Mouse (Mus musculus): Measurements from ENCODE around the gene Bptf. TPM values are rescaled to one million over a fixed set of nuclear protein-coding genes. Genes with fewer than 3 reads are reported as not detected.

The Bptf gene
- polyA plus RNA-seq, 1 experiment, result 106 TPM

DNA sequence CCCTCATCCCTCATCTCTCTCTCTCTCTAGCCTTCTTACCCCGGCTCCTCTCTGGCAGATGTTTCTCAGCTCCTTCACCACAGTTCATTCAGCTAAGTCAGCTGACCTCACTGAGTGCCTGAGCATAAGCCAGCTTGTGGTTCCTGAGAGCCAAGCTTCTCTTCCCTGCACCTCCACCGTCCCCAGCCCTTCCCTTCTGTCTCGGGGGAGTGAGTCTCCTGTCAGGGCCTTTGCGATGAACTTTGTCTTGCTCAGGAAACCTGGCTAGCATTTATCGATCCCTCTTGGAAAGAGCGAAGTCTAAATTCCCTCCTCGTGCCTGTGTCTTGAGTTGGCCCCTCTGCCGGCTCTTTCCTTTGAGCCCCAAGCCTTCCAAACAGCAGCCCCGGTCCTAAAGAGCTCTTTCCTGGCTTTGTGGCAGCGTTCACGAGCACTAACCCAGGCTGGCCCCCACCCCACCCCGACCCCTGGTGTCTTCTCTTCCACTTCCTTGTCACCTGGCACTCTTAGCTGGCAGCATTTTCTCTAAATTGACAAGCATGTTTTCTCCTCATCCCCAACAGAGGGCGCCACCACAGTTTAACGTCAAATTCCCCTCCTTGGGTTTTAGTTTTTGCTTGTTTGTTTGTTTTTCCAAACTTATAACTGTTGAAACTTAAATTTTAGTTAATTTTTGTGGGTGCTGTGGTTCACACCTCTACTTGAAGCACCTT, 117.2 kb downstream of the Bptf start:
- peaks cover 24% of the 10 kb centered on the region for H3K4me1 ChIP-seq
- no peaks in the 10 kb centered on the region for H3K27me3 ChIP-seq (replicated peaks)
- TF ChIP-seq GATA1 (IDR thresholded peaks at IDR 0.05; ENCODE audit: borderline replicate concordance, low read length), result no peak
- TF ChIP-seq FLI1 (IDR thresholded peaks at IDR 0.05; ENCODE audit: low read length), result no peak
- peak overlapping the region; percentile 73 for H3K4me3 ChIP-seq (replicated peaks)
- H3K36me3 ChIP-seq (replicated peaks; ENCODE audit: low read length), result no peaks in the 10 kb centered on the region
- no peaks in the 10 kb centered on the region for H3K9me3 ChIP-seq

DNA sequence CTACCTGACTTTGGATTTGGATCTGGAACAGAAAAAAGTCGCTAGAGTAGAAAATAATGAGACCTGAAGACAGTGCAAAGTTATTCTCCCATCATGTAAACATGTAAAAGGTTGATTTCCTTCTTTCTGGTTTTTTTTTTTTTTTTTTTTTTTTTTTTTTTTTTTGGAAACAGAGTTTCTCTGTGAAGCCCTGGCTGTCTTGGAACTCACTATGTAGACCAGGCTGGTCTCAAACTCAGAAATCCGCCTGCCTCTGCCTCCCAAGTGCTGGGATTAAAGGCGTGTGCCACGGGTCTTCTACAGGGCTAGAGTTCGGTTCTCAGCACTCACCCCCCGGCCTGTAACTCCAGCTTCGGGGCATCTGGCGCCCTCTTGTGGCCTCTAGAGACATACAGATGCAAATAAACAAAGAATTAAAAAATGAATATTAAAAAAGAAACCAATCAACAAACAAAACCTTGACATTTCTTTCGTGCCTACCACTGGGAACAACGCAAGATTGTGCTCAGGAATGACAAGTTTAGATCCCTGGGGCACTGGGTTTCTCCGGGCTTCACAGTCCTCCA, 117.8 kb downstream of the Bptf start:
- Histone ChIP-seq H3K4me3 (replicated peaks) (no peak overlapping the region), H3K9me3 (no peaks in the 10 kb centered on the region), H3K4me1 (peaks cover 24% of the 10 kb centered on the region), H3K27me3 (replicated peaks) (peaks cover 2% of the 10 kb centered on the region), H3K36me3 (replicated peaks; ENCODE audit: low read length) (no peaks in the 10 kb centered on the region)
- no peak for TF ChIP-seq FLI1 (IDR thresholded peaks at IDR 0.05; ENCODE audit: low read length)
- no peak for TF ChIP-seq GATA1 (IDR thresholded peaks at IDR 0.05; ENCODE audit: borderline replicate concordance, low read length)

DNA sequence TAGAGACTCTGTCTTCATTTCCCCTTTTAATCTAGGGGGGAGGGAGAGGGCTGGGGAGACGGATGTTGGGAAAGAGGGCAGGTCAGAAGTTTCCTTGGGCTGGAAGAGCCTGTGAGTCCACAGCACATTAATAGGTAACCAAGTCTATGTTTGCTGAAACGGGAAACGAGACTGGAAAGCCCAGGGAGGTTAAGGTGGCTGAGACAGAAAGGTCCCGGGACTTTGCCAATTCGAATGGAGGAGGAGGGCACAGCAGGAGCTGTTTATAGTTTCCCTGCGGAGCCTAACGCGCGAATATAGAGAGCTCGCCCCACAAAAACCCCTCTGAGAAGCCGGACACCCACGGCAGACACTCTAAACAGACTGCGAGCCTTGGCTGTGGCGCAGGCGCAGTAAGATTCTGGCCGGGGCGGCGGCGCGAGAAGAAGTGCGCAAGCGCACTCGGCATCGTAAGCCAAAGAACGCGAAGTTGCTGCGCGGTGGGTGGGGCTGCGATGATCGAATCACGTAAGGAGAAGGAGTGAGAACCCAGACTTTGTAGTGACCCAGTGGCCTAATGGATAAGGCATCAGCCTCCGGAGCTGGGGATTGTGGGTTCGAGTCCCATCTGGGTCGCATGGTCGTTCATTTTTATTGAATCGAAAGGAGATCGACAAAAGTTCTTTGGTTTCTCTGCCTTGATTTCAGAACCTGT, 119.5 kb downstream of the Bptf start:
- Histone ChIP-seq H3K4me3 (replicated peaks) (peak overlapping the region; percentile 93), H3K4me1 (peaks cover 19% of the 10 kb centered on the region), H3K36me3 (replicated peaks; ENCODE audit: low read length) (no peaks in the 10 kb centered on the region), H3K9me3 (no peaks in the 10 kb centered on the region), H3K27me3 (replicated peaks) (peaks cover 12% of the 10 kb centered on the region)
- TF ChIP-seq FLI1 (IDR thresholded peaks at IDR 0.05; ENCODE audit: low read length) (no peak), GATA1 (IDR thresholded peaks at IDR 0.05; ENCODE audit: borderline replicate concordance, low read length) (no peak)

DNA sequence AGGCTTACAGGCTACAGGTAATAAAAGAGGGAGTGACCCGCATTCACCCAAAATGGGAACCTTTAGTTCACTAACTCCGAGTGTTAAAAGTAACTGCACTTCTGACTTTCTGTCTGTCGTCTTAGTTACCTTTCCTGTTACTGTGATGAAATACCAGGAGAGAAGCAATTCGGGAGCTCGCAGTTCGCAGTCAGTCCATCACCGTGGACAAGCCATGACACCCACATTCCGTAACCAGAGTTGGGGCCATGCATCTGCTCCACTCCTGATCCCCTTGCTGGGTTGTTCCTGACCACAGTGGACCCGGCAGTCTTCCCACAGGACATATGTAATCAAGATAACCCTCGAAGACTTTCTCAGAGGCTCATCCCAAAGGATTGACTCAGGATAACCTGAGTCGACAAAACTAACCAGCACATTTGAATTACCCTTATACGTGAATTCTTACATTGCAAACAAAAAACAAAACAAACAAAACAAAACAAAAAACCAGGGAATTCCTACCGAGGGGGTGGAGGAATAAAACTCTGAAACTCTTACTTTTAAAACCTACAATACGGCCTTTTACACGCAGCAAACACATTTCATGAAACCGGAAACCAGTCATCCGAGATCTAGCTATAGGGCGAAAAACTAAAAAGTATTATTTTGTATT, 120.1 kb downstream of the Bptf start:
- TF ChIP-seq GATA1 (IDR thresholded peaks at IDR 0.05; ENCODE audit: borderline replicate concordance, low read length) (no peak), FLI1 (IDR thresholded peaks at IDR 0.05; ENCODE audit: low read length) (no peak)
- Histone ChIP-seq H3K9me3 (no peaks in the 10 kb centered on the region), H3K4me1 (peaks cover 18% of the 10 kb centered on the region), H3K4me3 (replicated peaks) (peak overlapping the region; percentile 93), H3K27me3 (replicated peaks) (peaks cover 12% of the 10 kb centered on the region), H3K36me3 (replicated peaks; ENCODE audit: low read length) (no peaks in the 10 kb centered on the region)

DNA sequence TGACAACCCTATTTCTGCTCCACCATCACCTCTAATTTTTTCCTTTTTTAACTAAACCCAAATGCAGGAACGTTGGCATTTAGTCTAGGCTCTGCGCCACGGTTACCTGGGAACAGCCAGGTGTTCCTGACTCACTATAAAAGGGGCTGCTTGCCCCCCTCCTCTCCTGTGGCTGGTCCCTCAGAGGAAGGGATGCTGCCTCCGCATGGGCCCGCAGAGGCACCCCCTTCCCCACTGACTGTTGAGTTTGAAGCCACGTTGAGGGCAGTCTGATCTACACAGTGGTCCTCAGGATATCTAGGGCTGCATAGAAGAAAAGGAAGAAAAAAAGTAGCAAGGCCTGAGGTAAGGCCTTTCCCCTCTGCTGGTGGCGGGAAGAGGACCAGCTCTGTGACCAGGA, 120.8 kb downstream of the Bptf start:
- Histone ChIP-seq H3K4me1 (peaks cover 18% of the 10 kb centered on the region), H3K27me3 (replicated peaks) (peaks cover 12% of the 10 kb centered on the region), H3K9me3 (no peaks in the 10 kb centered on the region), H3K36me3 (replicated peaks; ENCODE audit: low read length) (no peaks in the 10 kb centered on the region), H3K4me3 (replicated peaks) (no peak overlapping the region)
- TF ChIP-seq GATA1 (IDR thresholded peaks at IDR 0.05; ENCODE audit: borderline replicate concordance, low read length) (no peak), FLI1 (IDR thresholded peaks at IDR 0.05; ENCODE audit: low read length) (no peak)

DNA sequence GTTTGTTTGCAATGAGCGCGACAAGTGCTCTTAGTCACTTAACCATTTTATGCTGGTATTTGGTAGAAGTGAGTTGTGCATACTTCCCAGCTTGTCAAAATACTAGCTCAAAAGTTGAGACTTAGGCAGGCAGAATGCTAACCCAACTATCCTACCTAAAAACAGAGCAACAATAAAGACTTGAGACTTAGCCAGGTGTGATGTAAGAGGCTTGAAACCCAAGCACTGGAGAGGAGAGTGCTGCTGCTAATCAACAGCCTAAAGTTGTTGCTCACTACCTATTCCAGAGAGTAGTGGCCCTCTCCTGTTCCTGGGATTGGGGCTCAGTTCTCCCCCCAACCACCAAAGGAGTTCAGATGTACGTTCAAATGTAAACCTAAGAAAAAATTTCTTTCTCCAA, 121.5 kb downstream of the Bptf start:
- H3K27me3 ChIP-seq (replicated peaks), result peaks cover 12% of the 10 kb centered on the region
- H3K36me3 ChIP-seq (replicated peaks; ENCODE audit: low read length), result no peaks in the 10 kb centered on the region
- no peaks in the 10 kb centered on the region for H3K9me3 ChIP-seq
- TF ChIP-seq GATA1 (IDR thresholded peaks at IDR 0.05; ENCODE audit: borderline replicate concordance, low read length), result no peak
- TF ChIP-seq FLI1 (IDR thresholded peaks at IDR 0.05; ENCODE audit: low read length), result no peak
- H3K4me3 ChIP-seq (replicated peaks), result no peak overlapping the region
- H3K4me1 ChIP-seq, result peaks cover 18% of the 10 kb centered on the region

DNA sequence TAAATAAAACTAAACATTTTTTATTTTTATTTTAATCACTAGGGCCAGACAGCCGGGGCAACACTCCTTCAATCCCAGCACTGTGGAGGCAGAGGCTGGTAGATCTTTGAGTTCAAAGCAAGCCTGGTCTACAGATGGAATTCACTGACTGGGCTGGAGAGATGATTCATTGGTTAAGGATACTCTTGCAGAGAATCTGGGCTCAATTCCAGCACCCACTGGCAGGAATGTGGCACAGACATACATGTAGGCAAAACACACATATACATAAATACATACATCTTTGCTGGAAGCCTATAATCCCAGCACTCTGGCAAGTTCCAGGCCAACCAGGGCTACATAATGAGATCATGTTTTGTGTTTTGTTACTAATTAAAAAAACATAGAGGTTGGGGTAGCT, 126.4 kb downstream of the Bptf start:
- no peak overlapping the region for H3K4me3 ChIP-seq (replicated peaks)
- H3K9me3 ChIP-seq, result no peaks in the 10 kb centered on the region
- H3K4me1 ChIP-seq, result peaks cover 9% of the 10 kb centered on the region
- peaks cover 14% of the 10 kb centered on the region for H3K27me3 ChIP-seq (replicated peaks)
- TF ChIP-seq GATA1 (IDR thresholded peaks at IDR 0.05; ENCODE audit: borderline replicate concordance, low read length), result no peak
- H3K36me3 ChIP-seq (replicated peaks; ENCODE audit: low read length), result no peaks in the 10 kb centered on the region

DNA sequence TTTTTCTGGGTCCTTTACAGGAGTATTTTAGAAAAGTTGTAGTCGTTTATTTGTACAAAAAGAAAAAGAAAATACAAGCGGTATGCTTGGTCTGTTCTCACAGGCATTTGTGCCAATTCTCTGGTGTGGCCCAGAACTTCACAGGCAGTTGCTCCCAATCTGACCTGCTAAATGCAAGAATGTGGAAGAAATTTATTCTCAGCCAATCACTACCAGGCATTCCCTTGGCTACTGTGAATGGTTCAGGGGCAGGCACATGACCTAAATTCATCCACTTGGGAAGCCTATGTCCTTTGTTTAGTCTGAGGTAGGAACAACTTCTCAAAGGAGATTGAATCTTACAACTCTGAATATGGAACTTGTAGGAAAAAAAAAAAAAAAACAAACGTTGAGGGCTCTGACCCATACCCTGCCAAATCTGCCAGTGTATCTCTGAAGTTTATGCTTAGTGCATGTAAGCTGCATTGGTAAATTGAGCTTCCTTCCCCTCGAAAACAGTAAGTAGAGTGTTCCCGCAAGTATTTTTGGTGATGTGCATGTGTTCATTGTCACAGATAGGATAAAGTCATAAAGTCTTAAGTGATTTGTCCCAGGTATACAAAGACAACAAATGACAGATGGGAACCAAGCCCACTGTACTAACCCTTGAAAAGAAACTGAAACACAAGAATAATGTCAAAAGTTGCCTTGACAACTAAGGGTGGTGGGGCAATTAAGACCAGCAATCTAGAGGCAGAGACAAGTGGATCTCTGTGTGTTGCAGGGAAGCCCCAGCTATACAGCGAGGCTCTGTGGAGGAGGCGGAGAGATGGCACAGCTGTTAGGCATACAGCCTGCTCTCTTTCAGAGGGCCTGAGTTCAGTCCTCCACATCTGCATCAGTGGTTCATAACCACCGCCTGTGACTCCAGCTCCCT, 129.9 kb downstream of the Bptf start:
- Histone ChIP-seq H3K4me3 (replicated peaks) (no peak overlapping the region), H3K9me3 (no peaks in the 10 kb centered on the region), H3K27me3 (replicated peaks) (peaks cover 2% of the 10 kb centered on the region), H3K36me3 (replicated peaks; ENCODE audit: low read length) (peaks cover 1% of the 10 kb centered on the region), H3K4me1 (peaks cover 16% of the 10 kb centered on the region)
- no peak for TF ChIP-seq GATA1 (IDR thresholded peaks at IDR 0.05; ENCODE audit: borderline replicate concordance, low read length)
- no peak for TF ChIP-seq FLI1 (IDR thresholded peaks at IDR 0.05; ENCODE audit: low read length)

DNA sequence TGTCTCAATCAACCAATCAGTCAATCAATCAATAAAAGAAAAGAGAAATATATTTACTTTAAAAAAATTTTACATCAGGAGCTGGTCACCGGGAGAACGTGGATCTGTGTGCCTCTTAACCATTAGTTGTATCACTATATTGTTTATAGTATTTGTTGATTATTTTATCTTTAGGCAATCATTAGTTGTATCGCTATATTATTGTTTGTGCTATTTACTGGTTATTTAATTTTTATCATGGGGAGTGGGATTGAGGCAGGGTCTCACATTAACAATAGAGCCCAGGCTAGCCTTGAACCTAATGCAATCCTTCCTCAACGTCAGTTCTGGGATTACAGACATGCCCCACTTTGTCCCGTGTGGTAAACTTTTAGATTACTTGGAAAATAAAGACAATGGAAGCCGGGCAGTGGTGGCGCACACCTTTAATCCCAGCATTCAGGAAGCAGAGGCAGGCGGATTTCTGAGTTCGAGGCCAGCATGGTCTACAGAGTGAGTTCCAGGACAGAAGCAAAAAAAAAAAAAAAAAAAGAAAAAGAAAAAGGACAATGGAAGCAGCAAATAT, 131.9 kb downstream of the Bptf start:
- Histone ChIP-seq H3K36me3 (replicated peaks; ENCODE audit: low read length) (peaks cover 17% of the 10 kb centered on the region), H3K9me3 (no peaks in the 10 kb centered on the region), H3K4me3 (replicated peaks) (peak overlapping the region; percentile 92), H3K4me1 (peaks cover 35% of the 10 kb centered on the region), H3K27me3 (replicated peaks) (peaks cover 2% of the 10 kb centered on the region)
- no peak for TF ChIP-seq FLI1 (IDR thresholded peaks at IDR 0.05; ENCODE audit: low read length)
- TF ChIP-seq GATA1 (IDR thresholded peaks at IDR 0.05; ENCODE audit: borderline replicate concordance, low read length), result no peak
